Mouse (Mus musculus) hindlimb bud, embryonic 11.5 days (tissue): Measurements from ENCODE around the gene Gm3558.
"Not testable (repeated sequence)": the region's sequence is repeated elsewhere in the genome, so short reads cannot be mapped to it uniquely, and the experiment has no call there.

Source experiments
- DNase-seq: peaks from one replicate; pipeline ENCODE4 v3.0.0-alpha.2; 2012; ENCODE audit warnings: low read depth, low spot score; ENCODE audit errors: extremely low spot score

Gm3558 gene

DNA sequence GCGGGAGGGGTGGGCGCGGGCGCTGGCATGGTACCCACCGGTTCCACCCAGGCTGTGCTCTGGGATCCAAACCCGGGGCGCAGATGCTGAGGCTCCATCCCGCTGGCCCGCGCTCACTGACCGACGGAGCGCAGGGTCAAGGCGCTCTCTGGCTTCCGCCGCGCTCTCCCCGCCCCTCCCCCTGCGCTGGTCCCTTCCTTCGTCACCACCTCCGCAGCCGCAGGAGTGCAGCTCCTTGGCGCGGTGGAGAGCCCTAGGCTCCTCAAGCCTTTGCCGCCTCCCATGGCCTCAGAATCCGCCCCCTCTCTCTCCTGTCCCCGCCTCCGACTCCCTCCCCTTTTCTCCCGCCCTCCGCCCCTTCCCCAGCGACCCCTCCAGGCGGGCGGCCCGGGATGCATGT is at the start of gene Gm3558:
Gm3558 (minus strand) TSS at position 185 of the 400 bp plus-strand sequence.
- not testable (repeated sequence) for DNase-seq

DNA sequence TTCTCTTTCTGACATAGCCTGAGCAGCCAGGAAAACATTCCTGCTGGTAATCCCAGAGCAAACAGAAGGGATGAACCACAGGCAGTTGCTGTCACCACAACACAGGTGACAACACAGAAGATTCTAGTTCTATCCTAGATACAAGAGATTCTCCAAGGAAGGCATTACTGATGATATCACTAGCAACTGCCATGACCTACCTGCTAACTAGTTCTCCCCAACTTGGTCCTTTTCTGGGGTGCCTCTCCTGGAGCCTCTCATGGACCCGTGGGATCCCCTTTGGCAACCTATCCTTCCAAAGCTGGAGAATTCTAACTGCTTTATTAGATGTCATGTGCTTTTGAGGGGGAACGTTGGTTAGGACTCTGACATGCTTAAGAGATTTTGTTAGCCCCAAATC is 27.1 kb upstream of the Gm3558 start, which contains the start of gene Gm10338:
Gm10338 (minus strand) TSS at position 101 of the 400 bp plus-strand sequence.
- DNase-seq: not testable (repeated sequence)

DNA sequence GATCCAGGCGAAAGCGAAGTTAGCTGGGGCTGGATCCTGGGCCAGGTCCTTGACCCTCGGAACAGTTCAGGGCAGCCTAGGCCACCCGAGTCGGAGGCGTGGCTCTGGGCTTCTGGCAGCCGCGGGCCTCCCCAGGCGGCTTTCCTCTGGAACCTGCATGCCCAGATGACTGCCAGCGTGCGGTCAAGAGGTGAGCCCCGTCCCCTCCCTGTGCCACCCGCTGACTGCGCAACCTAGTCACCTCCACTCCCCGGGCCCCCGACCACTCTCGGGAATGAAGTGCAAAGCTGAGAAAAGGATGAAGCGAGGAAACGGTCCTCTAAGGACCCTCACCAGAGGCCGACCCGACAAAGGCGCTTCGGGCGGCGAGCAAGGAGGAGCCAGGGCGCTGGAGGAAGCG is 476 bp downstream of the Gm3558 start:
- not testable (repeated sequence) for DNase-seq

DNA sequence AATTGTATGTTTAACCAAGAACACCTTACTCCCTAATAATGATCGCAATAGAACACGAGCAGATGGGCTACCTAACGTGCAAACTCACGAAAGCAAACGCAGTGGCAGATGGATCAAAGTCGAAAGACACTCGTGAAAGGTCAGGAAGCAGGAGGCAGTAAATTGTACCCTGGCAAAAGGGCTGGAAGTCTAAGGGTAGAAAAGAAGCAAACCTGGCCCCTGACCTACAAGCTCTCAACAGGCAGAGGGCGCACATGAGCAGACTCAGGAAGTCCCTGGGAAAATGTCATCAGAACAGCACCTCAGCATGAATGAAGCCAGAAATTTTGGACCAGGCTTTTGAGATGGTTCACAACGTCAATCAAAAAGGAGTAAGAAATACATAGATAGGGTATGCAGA is 1.1 kb downstream of the Gm3558 start:
- DNase-seq: not testable (repeated sequence)
